Mouse (Mus musculus) myocyte (in vitro differentiated cells): ENCODE results near the gene Cd84. TPM values are rescaled to one million over a fixed set of nuclear protein-coding genes. Genes with fewer than 3 reads are reported as not detected.
"Not testable (repeated sequence)": the region's sequence is repeated elsewhere in the genome, so short reads cannot be mapped to it uniquely, and the experiment has no call there.

Experiments
- H3K27me3 ChIP-seq: one replicate; pipeline ENCODE4 v1.6.1; 2011; ENCODE audit not compliant: control insufficient read depth, insufficient read depth, insufficient read length
- H3K36me3 ChIP-seq: one replicate; pipeline ENCODE4 v1.6.1; 2011; ENCODE audit not compliant: control insufficient read depth, insufficient read depth
- H3K4me2 ChIP-seq: one replicate; pipeline ENCODE4 v1.6.1; 2011; ENCODE audit warnings: low read depth, control low read depth
- H3K4me3 ChIP-seq: one replicate; pipeline ENCODE4 v1.5.1; 2011; ENCODE audit warnings: mild to moderate bottlenecking, control low read depth, moderate library complexity
- H3K79me2 ChIP-seq: one replicate; pipeline ENCODE4 v1.6.1; 2011; ENCODE audit not compliant: control insufficient read depth, insufficient read depth
- H3ac ChIP-seq: one replicate; pipeline ENCODE4 v1.6.1; 2011; ENCODE audit not compliant: control insufficient read depth, insufficient read length
- CEBPB ChIP-seq: IDR thresholded peaks from 2 replicates; pipeline ENCODE4 v1.6.1; 2011; ENCODE audit warnings: mild to moderate bottlenecking, moderate library complexity; ENCODE audit not compliant: poor library complexity, insufficient read depth, severe bottlenecking
- E2F4 ChIP-seq: IDR thresholded peaks from one replicate; pipeline ENCODE4 v1.6.1; 2011; ENCODE audit warnings: mild to moderate bottlenecking, control low read depth, moderate library complexity; ENCODE audit not compliant: insufficient read depth
- MAX ChIP-seq: IDR thresholded peaks from one replicate; pipeline ENCODE4 v1.6.1; 2011; ENCODE audit warnings: low read depth, mild to moderate bottlenecking, control low read depth
- MYOD1 ChIP-seq, 3 experiments: IDR thresholded peaks; one replicate each; pipeline ENCODE4 v1.6.1; 2011; ENCODE audit warnings: control low read depth in 2 of 3, low read depth in 2 of 3, mild to moderate bottlenecking in 2 of 3, moderate library complexity in 1 of 3; ENCODE audit not compliant: insufficient read length in 2 of 3, control insufficient read depth in 1 of 3
- MYOG ChIP-seq, 3 experiments: IDR thresholded peaks; one replicate each; pipeline ENCODE4 v1.6.1; 2011; ENCODE audit warnings: control low read depth in 2 of 3, low read depth in 2 of 3, mild to moderate bottlenecking in 2 of 3; ENCODE audit not compliant: insufficient read length in 2 of 3, control insufficient read depth in 1 of 3, insufficient read depth in 1 of 3
- POLR2A ChIP-seq: IDR thresholded peaks from one replicate; pipeline ENCODE4 v1.6.1; 2011; ENCODE audit warnings: low read depth, mild to moderate bottlenecking, control low read depth, moderate library complexity; ENCODE audit not compliant: insufficient read length
- POLR2AphosphoS2 ChIP-seq: IDR thresholded peaks from one replicate; pipeline ENCODE4 v1.6.1; 2011; ENCODE audit warnings: low read depth, control low read depth; ENCODE audit not compliant: insufficient read length
- REST ChIP-seq: IDR thresholded peaks from one replicate; pipeline ENCODE4 v1.6.1; 2011; ENCODE audit warnings: mild to moderate bottlenecking, control low read depth, moderate library complexity; ENCODE audit not compliant: insufficient read depth, insufficient read length
- SRF ChIP-seq: IDR thresholded peaks from one replicate; pipeline ENCODE4 v1.6.1; 2011; ENCODE audit warnings: low read depth; ENCODE audit not compliant: control insufficient read depth, insufficient read length
- TCF12 ChIP-seq: IDR thresholded peaks from one replicate; pipeline ENCODE4 v1.6.1; 2011; ENCODE audit warnings: mild to moderate bottlenecking, control low read depth; ENCODE audit not compliant: poor library complexity, insufficient read depth, severe bottlenecking
- TCF3 ChIP-seq: IDR thresholded peaks from one replicate; pipeline ENCODE4 v1.6.1; 2011; ENCODE audit warnings: low read depth, control low read depth; ENCODE audit not compliant: insufficient read length
- USF1 ChIP-seq: IDR thresholded peaks from one replicate; pipeline ENCODE4 v1.6.1; 2011; ENCODE audit warnings: low read depth, mild to moderate bottlenecking, control low read depth, moderate library complexity
- polyA plus RNA-seq: library from polyadenylated mRNA; unstranded; fragments of >200 nt; fragmentation: generic; extraction: Trizol; gene quantifications from one replicate; pipeline ENCODE4 v1.2.1, GENCODE M21; 2012; ENCODE audit warnings: missing spikeins

The Cd84 gene
- polyA plus RNA-seq, 1 experiment: not detected

GRCm38 (mm10) chr1:171849454-171849853, 10.0 kb downstream of the Cd84 start:
- TF ChIP-seq CEBPB: no peak
- TF ChIP-seq TCF3: no peak
- TF ChIP-seq MAX: no peak
- no peak for TF ChIP-seq TCF12
- TF ChIP-seq MYOG (IDR thresholded peaks at IDR 0.05; ENCODE audit: control insufficient read depth in 1 of 3, insufficient read depth in 1 of 3, insufficient read length in 2 of 3, low read depth in 2 of 3): no peak
- no peak for TF ChIP-seq REST
- no peak for TF ChIP-seq USF1
- TF ChIP-seq POLR2A: no peak
- Histone ChIP-seq H3K36me3 (no peaks in the 10 kb centered on the region), H3K4me2 (no peak overlapping the region), H3ac (no peak overlapping the region), H3K79me2 (no peaks in the 10 kb centered on the region), H3K4me3 (no peak overlapping the region), H3K27me3 (no peaks in the 10 kb centered on the region)

- H3K79me2 ChIP-seq: no peaks in the 10 kb centered on the region
- no peak overlapping the region for H3ac ChIP-seq
- no peaks in the 10 kb centered on the region for H3K27me3 ChIP-seq
- TF ChIP-seq TCF12 (no peak), POLR2AphosphoS2 (no peak), TCF3 (no peak), CEBPB (no peak), MYOD1 (IDR thresholded peaks at IDR 0.05; ENCODE audit: control insufficient read depth in 1 of 3, insufficient read length in 2 of 3, low read depth in 2 of 3) (no peak), POLR2A (no peak), SRF (no peak), E2F4 (no peak)
- H3K4me2 ChIP-seq: no peak overlapping the region
- no peak overlapping the region for H3K4me3 ChIP-seq
- no peaks in the 10 kb centered on the region for H3K36me3 ChIP-seq
These were observed 26.0 kb downstream of the Cd84 start for GRCm38 (mm10) chr1:171865467-171865866.

- H3K4me3 ChIP-seq: no peak overlapping the region
- TF ChIP-seq CEBPB (no peak), TCF3 (no peak), POLR2A (no peak), SRF (no peak), MYOD1 (IDR thresholded peaks at IDR 0.05; ENCODE audit: control insufficient read depth in 1 of 3, insufficient read length in 2 of 3, low read depth in 2 of 3) (no peak), TCF12 (no peak), MYOG (IDR thresholded peaks at IDR 0.05; ENCODE audit: control insufficient read depth in 1 of 3, insufficient read depth in 1 of 3, insufficient read length in 2 of 3, low read depth in 2 of 3) (no peak), REST (no peak), POLR2AphosphoS2 (no peak), MAX (no peak)
These were observed 47.5 kb downstream of the Cd84 start for GRCm38 (mm10) chr1:171886989-171887388.

GRCm38 (mm10) chr1:171895364-171895763, 55.9 kb downstream of the Cd84 start, which contains the start of gene Gm10521:
Gene Gm10521, plus strand, starts transcription at chr1:171895664.
- H3ac ChIP-seq, H3K4me2 ChIP-seq, H3K36me3 ChIP-seq, H3K79me2 ChIP-seq, H3K27me3 ChIP-seq, H3K4me3 ChIP-seq: not testable (repeated sequence)

More at GRCm38 (mm10) chr1:171886989-171887388, 47.5 kb downstream of the Cd84 start:
- Histone ChIP-seq H3ac (no peak overlapping the region), H3K36me3 (no peaks in the 10 kb centered on the region), H3K4me2 (no peak overlapping the region), H3K27me3 (no peaks in the 10 kb centered on the region), H3K79me2 (no peaks in the 10 kb centered on the region)

GRCm38 (mm10) chr1:171904011-171904410, 64.5 kb downstream of the Cd84 start:
- no peaks in the 10 kb centered on the region for H3K36me3 ChIP-seq
- no peak for TF ChIP-seq REST
- TF ChIP-seq CEBPB: no peak
- H3K4me2 ChIP-seq: no peak overlapping the region
- no peaks in the 10 kb centered on the region for H3K27me3 ChIP-seq
- H3K4me3 ChIP-seq: no peak overlapping the region
- H3ac ChIP-seq: no peak overlapping the region
- no peaks in the 10 kb centered on the region for H3K79me2 ChIP-seq
